Mouse (Mus musculus): ENCODE measurements around the gene Klra6.
"Not testable (repeated sequence)": the region's sequence is repeated elsewhere in the genome, so short reads cannot be mapped to it uniquely, and the experiment has no call there.

The Klra6 gene

GRCm38 (mm10) chr6:130026854-130027253, at the start of gene Klra6:
Gene Klra6 (minus strand): TSS chr6:130026954.
- in situ Hi-C loops (cut with MboI, MseI): no loop called here

DNA sequence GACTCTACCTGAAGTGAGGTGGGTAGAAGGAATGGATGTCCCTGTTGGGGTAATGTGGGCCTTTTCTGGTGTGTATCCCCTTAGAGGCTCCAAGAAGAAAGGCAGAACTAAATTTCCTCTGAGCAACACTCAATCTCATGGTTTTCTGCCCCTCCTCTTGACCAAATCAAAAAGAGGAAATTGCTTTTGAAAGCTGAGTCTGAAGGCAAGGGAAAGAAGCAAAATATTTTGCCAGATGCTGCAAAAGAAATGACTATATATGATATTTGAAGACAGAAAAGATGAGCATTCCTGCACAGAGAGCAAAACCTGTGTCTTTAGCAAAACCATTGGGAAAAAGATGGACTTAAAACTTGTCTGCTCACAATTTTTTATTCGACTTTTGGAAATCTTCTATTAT, 40.4 kb upstream of the Klra6 start, which contains the start of gene Klra4:
Gene Klra4, minus strand, starts transcription at position 101 of the 400 bp plus-strand sequence.
- in situ Hi-C loops (cut with MboI, MseI): not testable (repeated sequence)

DNA sequence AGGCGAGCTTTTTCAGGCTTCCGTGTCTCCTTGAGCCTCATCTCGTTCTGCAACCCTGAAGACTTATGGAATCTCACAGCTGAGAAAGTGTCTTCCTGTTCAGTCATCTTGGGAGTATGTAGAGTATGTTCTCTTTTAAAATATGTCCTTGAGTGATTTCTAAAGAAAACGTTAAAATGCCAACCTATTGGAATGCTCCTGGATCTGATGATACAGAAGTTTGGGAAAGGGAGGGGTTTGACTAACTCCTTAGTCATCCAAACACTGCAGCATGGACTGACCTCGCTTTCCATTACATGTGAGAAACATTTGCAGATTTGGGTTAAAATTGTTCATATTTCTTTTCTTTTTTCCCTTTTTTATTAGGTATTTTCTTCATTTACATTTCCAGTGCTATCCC, 38.4 kb upstream of the Klra6 start:
- in situ Hi-C loops (cut with MboI, MseI): no loop called here

DNA sequence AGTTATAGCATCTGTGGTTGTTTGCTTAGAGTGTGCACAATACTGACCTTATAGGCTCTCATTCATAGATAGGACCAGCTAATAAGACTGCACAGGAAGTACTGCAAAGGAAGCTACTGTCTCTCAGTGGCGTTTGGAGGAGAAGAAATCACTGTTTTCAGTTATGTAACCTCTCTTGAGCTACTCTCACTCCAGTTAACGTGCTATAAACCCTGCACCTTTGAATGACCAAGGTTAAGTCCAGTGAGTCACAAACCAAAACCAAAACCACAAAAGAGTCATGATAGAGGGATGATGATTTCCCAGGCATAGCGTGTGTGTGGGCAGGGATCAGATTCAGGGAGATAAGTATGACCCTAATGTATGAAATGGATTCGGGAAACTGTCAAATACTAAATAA, 8.4 kb upstream of the Klra6 start:
- in situ Hi-C loops (cut with MboI, MseI): not testable (repeated sequence)

DNA sequence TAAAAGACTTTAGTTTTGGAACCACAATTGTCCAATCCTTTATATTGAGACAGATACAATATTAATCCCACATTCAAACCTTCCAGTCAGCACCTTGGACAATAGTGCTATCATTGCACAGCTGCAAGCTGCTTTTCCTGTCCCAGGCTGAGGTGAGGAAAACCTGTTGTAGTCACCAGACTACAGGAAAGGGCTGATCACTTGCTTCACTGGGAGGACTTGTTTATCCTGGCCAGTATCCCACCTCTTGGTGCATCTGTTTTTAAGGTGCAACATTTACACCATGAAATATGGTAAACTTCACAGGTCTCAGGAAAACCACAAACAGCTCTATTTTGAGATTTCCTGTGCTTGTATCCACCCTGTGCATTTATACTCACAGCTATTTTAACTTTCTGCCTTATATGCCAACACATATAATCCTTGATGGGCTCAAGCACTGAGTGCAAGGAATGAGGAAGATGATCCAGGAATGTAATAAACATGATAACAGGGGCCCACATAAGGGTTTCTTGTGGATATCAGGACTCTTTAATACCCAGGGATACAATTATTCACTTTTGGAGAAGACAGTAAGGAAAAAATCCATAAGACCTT, 4.8 kb upstream of the Klra6 start:
- in situ Hi-C loops (cut with MboI, MseI): not testable (repeated sequence)
